Mouse (Mus musculus) bone marrow, adult 2 months (tissue): ENCODE measurements around the gene Ttc1. TPM values are rescaled to one million over a fixed set of nuclear protein-coding genes. Genes with fewer than 3 reads are reported as not detected.

ENCODE experiments used
- H3K27ac ChIP-seq: fragments of 200-500 bp; 2 replicates; pipeline ENCODE4 v1.5.1; 2012; ENCODE audit warnings: low read depth, mild to moderate bottlenecking, control low read depth, inconsistent platforms, low read length; ENCODE audit not compliant: control insufficient read depth, poor library complexity, insufficient read depth
- H3K4me1 ChIP-seq: fragments of 200-500 bp; 2 replicates; pipeline ENCODE4 v1.6.1; 2011; ENCODE audit warnings: low read length; ENCODE audit not compliant: control insufficient read depth, insufficient read depth
- H3K4me3 ChIP-seq: fragments of 200-500 bp; replicated peaks from 2 replicates; pipeline ENCODE3; 2011; ENCODE audit warnings: mild to moderate bottlenecking, low read depth, low read length, control low read depth; ENCODE audit not compliant: control insufficient read depth
- CTCF ChIP-seq: fragments of 200-500 bp; IDR thresholded peaks from 2 replicates; pipeline ENCODE4 v1.5.1; 2011; ENCODE audit warnings: low read length, control low read depth; ENCODE audit not compliant: control insufficient read depth, insufficient read depth
- POLR2A ChIP-seq: fragments of 200-500 bp; IDR thresholded peaks from 2 replicates; pipeline ENCODE4 v1.6.1; 2011; ENCODE audit warnings: low read depth, mild to moderate bottlenecking, control low read depth, low read length, borderline replicate concordance; ENCODE audit not compliant: control insufficient read depth
- WGBS: fragments of 180-500 bp; shearing (Covaris S2); methylation state at CpG from one replicate; pipeline ENCODE4 v1.1.7; 2018; 5-methylcytosine and 5-hydroxymethylcytosine counted together
- polyA plus RNA-seq: library from polyadenylated mRNA; stranded (reverse); fragments of >200 nt; gene quantifications from 2 replicates; pipeline ENCODE4 v1.2.4, GENCODE M21; 2011; ENCODE audit warnings: low replicate concordance; ENCODE audit not compliant: missing spikeins, insufficient read depth, insufficient read length

Ttc1 gene
- polyA plus RNA-seq, 1 experiment = 26.4 TPM

GRCm38 (mm10) chr11:43728737-43729301, 19.0 kb downstream of the Ttc1 start:
- Histone ChIP-seq H3K4me1 (peaks cover 1% of the 10 kb centered on the region; the same call in 1 of the 2 replicates), H3K27ac (no peak overlapping the region), H3K4me3 (no peak overlapping the region)
- 7% methylated on average over 7 of the region's 7 CpGs for WGBS
- TF ChIP-seq POLR2A (no peak), CTCF (no peak)

- TF ChIP-seq POLR2A = no peak
- no peak for TF ChIP-seq CTCF
- Histone ChIP-seq H3K4me1 (peaks cover 1% of the 10 kb centered on the region; the same call in 1 of the 2 replicates), H3K4me3 (no peak overlapping the region), H3K27ac (no peak overlapping the region)
- 6% methylated on average over 7 of the region's 7 CpGs for WGBS
These were observed 20.0 kb downstream of the Ttc1 start for GRCm38 (mm10) chr11:43727796-43728195.

GRCm38 (mm10) chr11:43723411-43723810, 24.4 kb downstream of the Ttc1 start:
- 84% methylated on average over 3 of the region's 3 CpGs for WGBS
- TF ChIP-seq POLR2A = no peak
- TF ChIP-seq CTCF = no peak
- H3K4me3 ChIP-seq = no peak overlapping the region
- no peaks in the 10 kb centered on the region; the same call in 1 of the 2 replicates for H3K4me1 ChIP-seq
- H3K27ac ChIP-seq = no peak overlapping the region

GRCm38 (mm10) chr11:43712178-43712577, 35.6 kb downstream of the Ttc1 start:
- no peak overlapping the region for H3K4me3 ChIP-seq
- TF ChIP-seq CTCF = no peak
- H3K4me1 ChIP-seq = no peaks in the 10 kb centered on the region
- H3K27ac ChIP-seq = no peak overlapping the region
- WGBS = 85% methylated on average over 4 of the region's 4 CpGs

GRCm38 (mm10) chr11:43708409-43708808, 39.4 kb downstream of the Ttc1 start:
- TF ChIP-seq POLR2A = no peak
- TF ChIP-seq CTCF = no peak
- Histone ChIP-seq H3K27ac (no peak overlapping the region), H3K4me3 (no peak overlapping the region), H3K4me1 (no peaks in the 10 kb centered on the region; the same call in 1 of the 2 replicates)
- WGBS = 61% methylated on average over 2 of the region's 2 CpGs

DNA sequence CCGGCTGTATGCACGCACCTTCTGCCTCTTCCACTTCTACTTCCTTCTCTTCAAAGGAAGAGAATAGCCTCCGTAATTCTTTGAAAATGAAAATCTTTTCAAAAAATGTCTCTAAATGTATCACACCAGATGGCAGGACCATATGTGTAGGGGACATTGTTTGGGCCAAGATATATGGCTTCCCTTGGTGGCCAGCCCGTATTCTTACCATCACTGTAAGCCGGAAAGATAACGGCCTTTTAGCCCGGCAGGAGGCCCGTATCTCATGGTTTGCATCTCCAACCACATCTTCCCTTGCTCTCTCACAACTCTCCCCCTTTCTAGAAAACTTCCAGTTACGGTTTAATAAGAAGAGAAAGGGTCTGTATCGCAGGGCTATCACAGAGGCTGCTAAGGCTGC, 42.1 kb downstream of the Ttc1 start:
- H3K27ac ChIP-seq = no peak overlapping the region
- WGBS = 78% methylated on average over 10 of the region's 10 CpGs

GRCm38 (mm10) chr11:43703552-43703951, 44.3 kb downstream of the Ttc1 start:
- no peaks in the 10 kb centered on the region; the same call in 1 of the 2 replicates for H3K4me1 ChIP-seq

More for the DNA sequence above, 42.1 kb downstream of the Ttc1 start:
- Histone ChIP-seq H3K4me3 (no peak overlapping the region), H3K4me1 (no peaks in the 10 kb centered on the region; the same call in 1 of the 2 replicates)
- no peak for TF ChIP-seq CTCF

GRCm38 (mm10) chr11:43700291-43700690, 47.5 kb downstream of the Ttc1 start:
- TF ChIP-seq CTCF = no peak
- TF ChIP-seq POLR2A = no peak
- Histone ChIP-seq H3K4me3 (no peak overlapping the region), H3K4me1 (no peaks in the 10 kb centered on the region), H3K27ac (no peak overlapping the region)
- WGBS = 83% methylated on average over 3 of the region's 3 CpGs

More at GRCm38 (mm10) chr11:43703552-43703951, 44.3 kb downstream of the Ttc1 start:
- TF ChIP-seq POLR2A = no peak
- no peak for TF ChIP-seq CTCF
- H3K4me3 ChIP-seq = no peak overlapping the region
- WGBS = 32% methylated on average over 1 of the region's 1 CpGs
- H3K27ac ChIP-seq = no peak overlapping the region

DNA sequence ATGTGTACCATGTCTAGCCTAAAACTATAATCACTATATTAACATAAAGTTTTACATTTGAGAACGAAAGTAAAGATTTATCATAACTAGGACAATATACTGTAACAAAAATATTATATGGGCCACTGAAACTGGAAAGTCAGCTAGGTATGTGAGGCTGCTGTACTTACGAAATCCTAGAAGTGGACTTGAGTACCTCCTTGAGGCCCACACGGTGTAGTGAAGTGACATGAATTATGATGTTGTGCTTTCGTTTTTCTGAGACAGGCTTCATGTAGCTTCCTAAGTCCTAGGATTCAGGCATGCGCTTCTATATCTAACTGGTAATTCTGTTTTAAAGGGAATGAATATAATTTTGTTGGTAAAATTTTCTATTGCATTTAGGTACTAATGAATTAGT, 49.2 kb downstream of the Ttc1 start:
- H3K27ac ChIP-seq = no peak overlapping the region
- no peaks in the 10 kb centered on the region for H3K4me1 ChIP-seq
- H3K4me3 ChIP-seq = no peak overlapping the region
- 56% methylated on average over 5 of the region's 5 CpGs for WGBS
- TF ChIP-seq POLR2A (no peak), CTCF (no peak)
